Mouse (Mus musculus): ENCODE measurements around the gene Tmem150b.

Tmem150b gene

GRCm38 (mm10) chr7:4731090-4731489 is 6.0 kb upstream of the Tmem150b start:
- DNase-seq (ENCODE audit: low read depth, low spot score) = no peak

GRCm38 (mm10) chr7:4724359-4724758 is 690 bp downstream of the Tmem150b start:
- no peak for DNase-seq (ENCODE audit: low read depth, low spot score)

- DNase-seq (ENCODE audit: low read depth, low spot score) = no peak
These were observed 1.5 kb downstream of the Tmem150b start for GRCm38 (mm10) chr7:4723508-4723907.

GRCm38 (mm10) chr7:4719276-4719675 is 5.8 kb downstream of the Tmem150b start:
- DNase-seq (ENCODE audit: low read depth, low spot score) = no peak

GRCm38 (mm10) chr7:4716955-4717354 is 8.1 kb downstream of the Tmem150b start:
- DNase-seq (ENCODE audit: low read depth, low spot score) = no peak

- no peak for DNase-seq (ENCODE audit: low read depth, low spot score)
These were observed 12.5 kb downstream of the Tmem150b start for GRCm38 (mm10) chr7:4712594-4712993.

GRCm38 (mm10) chr7:4705098-4705497 is 20.0 kb downstream of the Tmem150b start:
- DNase-seq (ENCODE audit: low read depth, low spot score) = no peak

GRCm38 (mm10) chr7:4703195-4703594 is 21.9 kb downstream of the Tmem150b start:
- no peak for DNase-seq (ENCODE audit: low read depth, low spot score)

- no peak for DNase-seq (ENCODE audit: low read depth, low spot score)
These were observed 22.7 kb downstream of the Tmem150b start for GRCm38 (mm10) chr7:4702334-4702733.

- no peak for DNase-seq (ENCODE audit: low read depth, low spot score)
These were observed 32.0 kb downstream of the Tmem150b start for GRCm38 (mm10) chr7:4693004-4693403.

- no peak for DNase-seq (ENCODE audit: low read depth, low spot score)
These were observed 33.9 kb downstream of the Tmem150b start for GRCm38 (mm10) chr7:4690951-4691653.

GRCm38 (mm10) chr7:4690387-4690786 is 34.7 kb downstream of the Tmem150b start, which contains the start of gene Brsk1:
TSS of gene Brsk1 (plus strand) at chr7:4690604.
- DNase-seq (ENCODE audit: low read depth, low spot score) = no peak

- peak; percentile 99 for DNase-seq (ENCODE audit: low read depth, low spot score)
These were observed 40.2 kb downstream of the Tmem150b start, which contains the start of gene Hspbp1 for GRCm38 (mm10) chr7:4684632-4685417. TSS of gene Hspbp1 (minus strand) at chr7:4685068.

GRCm38 (mm10) chr7:4684203-4684602 is 40.8 kb downstream of the Tmem150b start:
- DNase-seq (ENCODE audit: low read depth, low spot score) = no peak

GRCm38 (mm10) chr7:4683307-4683706 is 41.7 kb downstream of the Tmem150b start:
- no peak for DNase-seq (ENCODE audit: low read depth, low spot score)

- DNase-seq (ENCODE audit: low read depth, low spot score) = no peak
These were observed 49.8 kb downstream of the Tmem150b start for GRCm38 (mm10) chr7:4675200-4675599.

- DNase-seq (ENCODE audit: low read depth, low spot score) = no peak
These were observed 50.8 kb downstream of the Tmem150b start for GRCm38 (mm10) chr7:4674114-4674731.

- no peak for DNase-seq (ENCODE audit: low read depth, low spot score)
These were observed 53.1 kb downstream of the Tmem150b start for GRCm38 (mm10) chr7:4671956-4672355.

GRCm38 (mm10) chr7:4670655-4671255 is 54.3 kb downstream of the Tmem150b start:
- no peak for DNase-seq (ENCODE audit: low read depth, low spot score)

- no peak for DNase-seq (ENCODE audit: low read depth, low spot score)
These were observed 55.9 kb downstream of the Tmem150b start for GRCm38 (mm10) chr7:4669156-4669555.

GRCm38 (mm10) chr7:4668506-4668905 is 56.5 kb downstream of the Tmem150b start:
- no peak for DNase-seq (ENCODE audit: low read depth, low spot score)

- no peak for DNase-seq (ENCODE audit: low read depth, low spot score)
These were observed 58.2 kb downstream of the Tmem150b start for GRCm38 (mm10) chr7:4666871-4667270.

Data from WW6 (cell line).